Mouse (Mus musculus) forebrain, embryonic 11.5 days (tissue): ENCODE measurements around the gene Ctcfl. TPM values are rescaled to one million over a fixed set of nuclear protein-coding genes. Genes with fewer than 3 reads are reported as not detected.

Experiments
- ATAC-seq: fragments of 200-750 bp; cut with Nextera tagmentation; replicated peaks from 2 replicates; pipeline ENCODE4 v1.8.0; 2017; ENCODE audit warnings: moderate TSS enrichment; ENCODE audit not compliant: low FRiP score
- DNase-seq: peaks from one replicate; pipeline ENCODE4 v3.0.0-alpha.2; 2017; ENCODE audit warnings: low spot score
- H3K27ac ChIP-seq: fragments of 300-500 bp; sonication (generic); 2 replicates; pipeline ENCODE4 v1.5.1; 2014; ENCODE audit warnings: low read depth, low read length
- H3K27me3 ChIP-seq: fragments of 300-500 bp; sonication (generic); 2 replicates; pipeline ENCODE4 v1.6.1; 2014; ENCODE audit warnings: mild to moderate bottlenecking, low read length, mixed read lengths; ENCODE audit not compliant: control insufficient read depth, insufficient read depth
- H3K36me3 ChIP-seq: fragments of 300-500 bp; sonication (generic); 2 replicates; pipeline ENCODE4 v1.6.1; 2014; ENCODE audit warnings: mild to moderate bottlenecking, low read length, moderate library complexity, mixed read lengths; ENCODE audit not compliant: control insufficient read depth, insufficient read depth
- H3K4me1 ChIP-seq: fragments of 300-500 bp; sonication (generic); replicated peaks from 2 replicates; pipeline ENCODE4 v1.6.1; 2014; ENCODE audit warnings: low read length, mixed read lengths; ENCODE audit not compliant: control insufficient read depth, insufficient read depth
- H3K4me2 ChIP-seq: fragments of 300-500 bp; sonication (generic); 2 replicates; pipeline ENCODE4 v1.6.1; 2014; ENCODE audit warnings: low read depth, mild to moderate bottlenecking, low read length, moderate library complexity, mixed read lengths; ENCODE audit not compliant: severe bottlenecking
- H3K4me3 ChIP-seq: fragments of 300-500 bp; sonication (generic); 2 replicates; pipeline ENCODE4 v1.5.1; 2014; ENCODE audit warnings: low read depth, low read length
- H3K9ac ChIP-seq: fragments of 300-500 bp; sonication (generic); 2 replicates; pipeline ENCODE4 v1.6.1; 2014; ENCODE audit warnings: low read length
- H3K9me3 ChIP-seq: fragments of 300-500 bp; sonication (generic); 2 replicates; pipeline ENCODE4 v1.6.1; 2016; ENCODE audit warnings: low read length, mixed read lengths; ENCODE audit not compliant: control insufficient read depth
- WGBS: fragments of 180-500 bp; shearing (Covaris S2); extraction: QIAGEN DNeasy Blood & Tissue Kit; methylation state at CpG from one replicate; pipeline ENCODE4 v1.1.7; 2014; 5-methylcytosine and 5-hydroxymethylcytosine counted together
- polyA plus RNA-seq: library from polyadenylated mRNA; unstranded; fragments of >200 nt; fragmentation: Nextera tagmentation; extraction: Ambion mirVana; gene quantifications from 2 replicates; pipeline ENCODE4 v1.2.1, GENCODE M21; 2014

Ctcfl gene
- polyA plus RNA-seq, 1 experiment from 2014 or later = not detected

- 82% methylated on average over 18 of the region's 18 CpGs for WGBS
- ATAC-seq = no peak
- H3K36me3 ChIP-seq = no peaks in the 10 kb centered on the region
- no peaks in the 10 kb centered on the region for H3K4me1 ChIP-seq
- no peaks in the 10 kb centered on the region for H3K27me3 ChIP-seq
- H3K27ac ChIP-seq = no peak overlapping the region
- no peaks in the 10 kb centered on the region for H3K9me3 ChIP-seq
- no peak overlapping the region for H3K9ac ChIP-seq
- no peak for DNase-seq
- no peak overlapping the region for H3K4me2 ChIP-seq
- no peak overlapping the region for H3K4me3 ChIP-seq
Measured at GRCm38 (mm10) chr2:173044198-173044970, 74.9 kb downstream of the Ctcfl start.

Other genes starting within 250 kb of the Ctcfl start
- gene Bmp7, start 179.2 kb downstream of the Ctcfl start, polyA plus RNA-seq = 18.8 and 20.7 TPM in 2 replicates
- gene Spo11, start 141.8 kb downstream of the Ctcfl start, polyA plus RNA-seq = 0.47 and 0.71 TPM in 2 replicates
- 147 and 148 TPM in 2 replicates for gene Rae1, start 119.4 kb downstream of the Ctcfl start, polyA plus RNA-seq
- 111 and 115 TPM in 2 replicates for gene Rbm38, start 99.0 kb downstream of the Ctcfl start, polyA plus RNA-seq
- gene Pck1, start 33.5 kb upstream of the Ctcfl start, polyA plus RNA-seq = not detected in 2 replicates
- not detected in 2 replicates for gene Zbp1, start 99.4 kb upstream of the Ctcfl start, polyA plus RNA-seq
- 3.3 and 3.6 TPM in 2 replicates for gene Pmepa1, start 157.0 kb upstream of the Ctcfl start, polyA plus RNA-seq